Mouse (Mus musculus): ENCODE results near the gene Epn2.

Gene Epn2

GRCm38 (mm10) chr11:61540642-61541041, 38.8 kb downstream of the Epn2 start:
- in situ Hi-C loops (cut with MboI, MseI): no loop called here

- in situ Hi-C loops (cut with MboI, MseI): no loop called here
Observed at GRCm38 (mm10) chr11:61537362-61537761, 42.1 kb downstream of the Epn2 start.

- in situ Hi-C loops (cut with MboI, MseI): no loop called here
Observed at GRCm38 (mm10) chr11:61536952-61537351, 42.5 kb downstream of the Epn2 start.

- in situ Hi-C loops (cut with MboI, MseI): no loop called here
Observed at GRCm38 (mm10) chr11:61535530-61535929, 44.0 kb downstream of the Epn2 start.

GRCm38 (mm10) chr11:61533571-61533970, 45.9 kb downstream of the Epn2 start:
- in situ Hi-C loops (cut with MboI, MseI): no loop called here

- in situ Hi-C loops (cut with MboI, MseI): no loop called here
Observed at GRCm38 (mm10) chr11:61532820-61533219, 46.7 kb downstream of the Epn2 start.

- in situ Hi-C loops (cut with MboI, MseI): no loop called here
Observed at GRCm38 (mm10) chr11:61529268-61529713, 50.2 kb downstream of the Epn2 start.

GRCm38 (mm10) chr11:61526872-61527271, 52.6 kb downstream of the Epn2 start:
- in situ Hi-C loops (cut with MboI, MseI): no loop called here

- in situ Hi-C loops (cut with MboI, MseI): no loop called here
Observed at GRCm38 (mm10) chr11:61519484-61520107, 59.9 kb downstream of the Epn2 start.

GRCm38 (mm10) chr11:61518871-61519270, 60.6 kb downstream of the Epn2 start:
- in situ Hi-C loops (cut with MboI, MseI): no loop called here

GRCm38 (mm10) chr11:61517971-61518370, 61.5 kb downstream of the Epn2 start:
- in situ Hi-C loops (cut with MboI, MseI): no loop called here

- in situ Hi-C loops (cut with MboI, MseI): no loop called here
Observed at GRCm38 (mm10) chr11:61514953-61515352, 64.5 kb downstream of the Epn2 start.

- in situ Hi-C loops (cut with MboI, MseI): loop anchor here (5.0 kb wide), 1 partner anchor 92 kb away; no protein-coding TSS in a partner anchor
Observed at GRCm38 (mm10) chr11:61504713-61505257, 74.7 kb downstream of the Epn2 start, which contains the start of gene B9d1. Gene B9d1, plus strand, starts transcription at chr11:61505144.

- in situ Hi-C loops (cut with MboI, MseI): no loop called here
Observed at GRCm38 (mm10) chr11:61503933-61504332, 75.6 kb downstream of the Epn2 start.

GRCm38 (mm10) chr11:61498736-61499504, 80.6 kb downstream of the Epn2 start:
- in situ Hi-C loops (cut with MboI, MseI): no loop called here

GRCm38 (mm10) chr11:61497490-61497889, 82.0 kb downstream of the Epn2 start:
- in situ Hi-C loops (cut with MboI, MseI): no loop called here

- in situ Hi-C loops (cut with MboI, MseI): no loop called here
Observed at GRCm38 (mm10) chr11:61495528-61495927, 84.0 kb downstream of the Epn2 start.

- in situ Hi-C loops (cut with MboI, MseI): no loop called here
Observed at GRCm38 (mm10) chr11:61494129-61494997, 85.1 kb downstream of the Epn2 start, which contains the start of gene Mapk7. Gene Mapk7, minus strand, starts transcription at chr11:61494406.

- in situ Hi-C loops (cut with MboI, MseI): no loop called here
Observed at GRCm38 (mm10) chr11:61493525-61494128, 85.9 kb downstream of the Epn2 start.

GRCm38 (mm10) chr11:61492749-61493401, 86.6 kb downstream of the Epn2 start:
- in situ Hi-C loops (cut with MboI, MseI): no loop called here
